18 mouse cellular contexts compared by ENCODE assay signal in the genomic region with DNA sequence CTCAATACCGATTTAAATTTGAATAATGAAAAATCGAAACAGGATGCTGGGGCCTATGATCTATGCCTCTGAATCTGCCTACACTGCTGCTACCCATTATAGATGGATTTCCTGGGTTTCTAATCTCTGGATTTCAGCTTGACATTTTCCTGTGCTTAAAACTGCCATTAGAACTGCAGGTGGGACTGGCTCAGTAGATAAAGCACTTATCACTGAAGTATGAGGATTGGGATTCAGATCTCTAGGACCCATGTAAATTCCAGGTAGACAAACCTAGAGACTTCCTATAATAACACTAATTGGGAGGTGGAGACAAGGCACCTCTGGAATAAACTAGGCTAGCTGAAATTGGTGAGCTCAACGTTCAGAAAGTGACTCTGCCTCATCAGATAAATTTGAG.
A peak's percentile ranks its signal among the peaks of the same experiment; 100 is the strongest.
DNase-seq lines count a peak whose midpoint lies in the region; ATAC-seq and TF ChIP-seq lines count a peak whose summit lies in the region.
"Had no signal": no experiment of that assay in that cellular context is flagged by ENCODE, and none has a peak within 500 bp of the region (broad histone marks: within the 10 kb centered on the region; RNA-seq: fewer than 3 reads in every experiment).

No protein-coding gene starts in this region.

- H3K9me3 ChIP-seq in G1E (replicated peaks), result no peaks in the 10 kb centered on the region

- no peaks in the 10 kb centered on the region for H3K27me3 ChIP-seq in G1E (ENCODE audit: insufficient read depth, low read length)
- H3K27me3 ChIP-seq: CH12.LX had no signal

- ATAC-seq in G1E (ENCODE audit: extremely low read depth, insufficient number of reproducible peaks, low FRiP score, poor library complexity, severe bottlenecking), result peak; percentile 72
- ATAC-seq: activated CD4-positive, CD25-positive, alpha-beta regulatory T cell, adult 4 months; CD4-positive, CD25-positive, alpha-beta regulatory T cell, adult 4 months; Patski had no signal

- no peaks in the 10 kb centered on the region for H3K36me3 ChIP-seq in G1E (replicated peaks)

- no peak for TF ChIP-seq CTCF in G1E (IDR thresholded peaks at IDR 0.05; ENCODE audit: low read depth, low read length)

- peaks cover 18% of the 10 kb centered on the region for H3K4me1 ChIP-seq in G1E (ENCODE audit: insufficient read depth, low read depth, low read length)

- H3K4me3 ChIP-seq in G1E (ENCODE audit: low read depth, low read length), result no peak overlapping the region

- DNase-seq in G1E (ENCODE audit: low spot score), result no peak
- no peak for DNase-seq in ovary, postnatal 10 days (ENCODE audit: low spot score)
- DNase-seq: adrenal gland, adult 2 months; adrenal gland, adult 8-10 months; adrenal gland, postnatal 10 days; adrenal gland, postnatal 14 days; adrenal gland, postnatal 25 days; adrenal gland, postnatal 36 days; B cell, adult 2 months; cerebellum, adult 11 months; cerebellum, adult 11-12 months; cerebellum, adult 18-20 months; cerebellum, adult 2 months; cerebellum, adult 8-10 months had no signal
